Mouse (Mus musculus): ENCODE results near the gene Scgb2b15. TPM values are rescaled to one million over a fixed set of nuclear protein-coding genes. Genes with fewer than 3 reads are reported as not detected.
"Not testable (repeated sequence)": the region's sequence is repeated elsewhere in the genome, so short reads cannot be mapped to it uniquely, and the experiment has no call there.

The Scgb2b15 gene
- polyA plus RNA-seq (2015; fragmentation: Nextera tagmentation; extraction: Ambion mirVana): not detected in 2 replicates

- not testable (repeated sequence) for H3K4me1 ChIP-seq (ENCODE audit: control insufficient read depth, insufficient read depth, low read length); H3K27ac ChIP-seq (ENCODE audit: low read length); H3K4me2 ChIP-seq (ENCODE audit: low read depth, low read length); H3K9me3 ChIP-seq (replicated peaks; ENCODE audit: control insufficient read depth, low read length); ATAC-seq (ENCODE audit: insufficient read depth, low FRiP score); H3K27me3 ChIP-seq (ENCODE audit: control insufficient read depth, insufficient read depth, low read length); H3K4me3 ChIP-seq (replicated peaks; ENCODE audit: low read length); H3K36me3 ChIP-seq (ENCODE audit: control insufficient read depth, insufficient read depth, low read length); H3K9ac ChIP-seq (ENCODE audit: low read length)
Observed at GRCm38 (mm10) chr7:32829562-32829961, at the start of gene Scgb2b15. Scgb2b15 (minus strand) TSS chr7:32829662.

DNA sequence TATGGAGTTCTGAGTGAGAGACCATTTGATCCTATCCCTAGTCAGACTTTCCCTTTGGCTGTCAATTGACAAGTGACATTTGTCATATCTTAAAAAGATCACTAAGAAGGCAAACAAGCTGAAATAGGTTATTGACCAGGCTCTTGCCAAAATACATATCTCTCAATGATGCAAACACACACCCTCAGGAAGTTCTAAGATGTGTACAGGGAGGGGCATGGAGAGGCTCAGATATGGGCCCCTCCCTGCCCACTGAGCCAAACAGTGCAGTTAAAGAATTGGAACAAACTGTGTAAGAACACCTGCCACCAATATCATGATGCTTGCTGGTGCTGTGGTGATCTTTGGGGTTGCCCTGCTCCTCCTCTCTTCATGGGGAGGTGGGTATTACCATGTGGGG is 6.8 kb upstream of the Scgb2b15 start, which contains the start of gene Scgb1b15:
Scgb1b15 (plus strand) TSS at position 301 of the 400 bp plus-strand sequence.
- H3K27me3 ChIP-seq (ENCODE audit: control insufficient read depth, insufficient read depth, low read length); H3K36me3 ChIP-seq (ENCODE audit: control insufficient read depth, insufficient read depth, low read length): not testable (repeated sequence)

More for the DNA sequence above, 6.8 kb upstream of the Scgb2b15 start, which contains the start of gene Scgb1b15:
- H3K4me2 ChIP-seq (ENCODE audit: low read depth, low read length); H3K4me1 ChIP-seq (ENCODE audit: control insufficient read depth, insufficient read depth, low read length); H3K27ac ChIP-seq (ENCODE audit: low read length); ATAC-seq (ENCODE audit: insufficient read depth, low FRiP score); H3K9ac ChIP-seq (ENCODE audit: low read length); H3K4me3 ChIP-seq (replicated peaks; ENCODE audit: low read length); H3K9me3 ChIP-seq (replicated peaks; ENCODE audit: control insufficient read depth, low read length): not testable (repeated sequence)

Other genes with a start within 250 kb of the Scgb2b15 start
- gene Scgb1b15, start 6.9 kb upstream of the Scgb2b15 start, polyA plus RNA-seq (2015; fragmentation: Nextera tagmentation; extraction: Ambion mirVana): not detected in 2 replicates
- not detected in 2 replicates for gene Scgb2b17, start 226.9 kb upstream of the Scgb2b15 start, polyA plus RNA-seq (2015; fragmentation: Nextera tagmentation; extraction: Ambion mirVana)
- not detected in 2 replicates for gene Scgb1b17, start 233.8 kb upstream of the Scgb2b15 start, polyA plus RNA-seq (2015; fragmentation: Nextera tagmentation; extraction: Ambion mirVana)

Measured in stomach, embryonic 16.5 days (tissue).